Mouse (Mus musculus) small intestine, adult 2 months (tissue): ENCODE data around the gene Ephb1.

ENCODE experiments used
- CTCF ChIP-seq: fragments of 200-500 bp; IDR thresholded peaks from 2 replicates; pipeline ENCODE4 v1.5.1; 2012; ENCODE audit warnings: low read depth, mild to moderate bottlenecking, control low read depth, inconsistent platforms, low read length, moderate library complexity, mixed read lengths; ENCODE audit not compliant: insufficient replicate concordance, insufficient read length; ENCODE audit errors: extremely low read depth
- POLR2A ChIP-seq: fragments of 200-500 bp; IDR thresholded peaks from 2 replicates; pipeline ENCODE4 v1.6.1; 2012; ENCODE audit warnings: low read depth, mild to moderate bottlenecking, control low read depth, inconsistent platforms, low read length, moderate library complexity

DNA sequence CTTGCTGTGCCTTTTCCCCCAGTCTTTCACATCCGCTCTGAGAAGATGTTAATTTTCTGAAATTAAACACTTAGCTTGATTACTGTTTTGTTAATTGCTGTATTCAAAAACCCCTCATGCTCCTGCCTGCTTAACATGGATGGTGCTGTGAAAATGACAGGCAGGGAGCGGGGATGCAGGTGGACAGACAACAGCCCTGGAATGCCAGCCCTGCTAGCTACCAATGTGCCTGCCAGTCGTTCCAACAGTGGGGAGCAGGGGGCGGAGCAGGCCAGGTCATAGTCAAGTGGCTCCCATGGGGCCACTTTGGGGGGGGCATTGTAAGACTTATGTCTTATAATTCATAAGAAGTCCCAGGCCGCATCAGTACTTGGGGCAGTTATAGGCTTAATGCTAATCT, 321.3 kb downstream of the Ephb1 start:
- no peak for TF ChIP-seq POLR2A
- TF ChIP-seq CTCF: no peak
